Mouse (Mus musculus) bone marrow, adult 2 months (tissue): ENCODE measurements around the gene Dmtf1. TPM values are rescaled to one million over a fixed set of nuclear protein-coding genes. Genes with fewer than 3 reads are reported as not detected.

Experiments used
- H3K27ac ChIP-seq: fragments of 200-500 bp; 2 replicates; pipeline ENCODE4 v1.5.1; 2012; ENCODE audit warnings: low read depth, mild to moderate bottlenecking, control low read depth, inconsistent platforms, low read length; ENCODE audit not compliant: control insufficient read depth, poor library complexity, insufficient read depth
- H3K4me1 ChIP-seq: fragments of 200-500 bp; 2 replicates; pipeline ENCODE4 v1.6.1; 2011; ENCODE audit warnings: low read length; ENCODE audit not compliant: control insufficient read depth, insufficient read depth
- H3K4me3 ChIP-seq: fragments of 200-500 bp; replicated peaks from 2 replicates; pipeline ENCODE3; 2011; ENCODE audit warnings: mild to moderate bottlenecking, low read depth, low read length, control low read depth; ENCODE audit not compliant: control insufficient read depth
- CTCF ChIP-seq: fragments of 200-500 bp; IDR thresholded peaks from 2 replicates; pipeline ENCODE4 v1.5.1; 2011; ENCODE audit warnings: low read length, control low read depth; ENCODE audit not compliant: control insufficient read depth, insufficient read depth
- POLR2A ChIP-seq: fragments of 200-500 bp; IDR thresholded peaks from 2 replicates; pipeline ENCODE4 v1.6.1; 2011; ENCODE audit warnings: low read depth, mild to moderate bottlenecking, control low read depth, low read length, borderline replicate concordance; ENCODE audit not compliant: control insufficient read depth
- WGBS: fragments of 180-500 bp; shearing (Covaris S2); methylation state at CpG from one replicate; pipeline ENCODE4 v1.1.7; 2018; 5-methylcytosine and 5-hydroxymethylcytosine counted together
- polyA plus RNA-seq: library from polyadenylated mRNA; stranded (reverse); fragments of >200 nt; gene quantifications from 2 replicates; pipeline ENCODE4 v1.2.4, GENCODE M21; 2011; ENCODE audit warnings: low replicate concordance; ENCODE audit not compliant: missing spikeins, insufficient read depth, insufficient read length

Gene Dmtf1
- polyA plus RNA-seq, 1 experiment: 11.9 TPM

- H3K27ac ChIP-seq: no peak overlapping the region
- TF ChIP-seq POLR2A (no peak), CTCF (no peak)
- no peaks in the 10 kb centered on the region for H3K4me1 ChIP-seq
- H3K4me3 ChIP-seq: no peak overlapping the region
These were observed 81.6 kb downstream of the Dmtf1 start for GRCm38 (mm10) chr5:9079773-9080501.

DNA sequence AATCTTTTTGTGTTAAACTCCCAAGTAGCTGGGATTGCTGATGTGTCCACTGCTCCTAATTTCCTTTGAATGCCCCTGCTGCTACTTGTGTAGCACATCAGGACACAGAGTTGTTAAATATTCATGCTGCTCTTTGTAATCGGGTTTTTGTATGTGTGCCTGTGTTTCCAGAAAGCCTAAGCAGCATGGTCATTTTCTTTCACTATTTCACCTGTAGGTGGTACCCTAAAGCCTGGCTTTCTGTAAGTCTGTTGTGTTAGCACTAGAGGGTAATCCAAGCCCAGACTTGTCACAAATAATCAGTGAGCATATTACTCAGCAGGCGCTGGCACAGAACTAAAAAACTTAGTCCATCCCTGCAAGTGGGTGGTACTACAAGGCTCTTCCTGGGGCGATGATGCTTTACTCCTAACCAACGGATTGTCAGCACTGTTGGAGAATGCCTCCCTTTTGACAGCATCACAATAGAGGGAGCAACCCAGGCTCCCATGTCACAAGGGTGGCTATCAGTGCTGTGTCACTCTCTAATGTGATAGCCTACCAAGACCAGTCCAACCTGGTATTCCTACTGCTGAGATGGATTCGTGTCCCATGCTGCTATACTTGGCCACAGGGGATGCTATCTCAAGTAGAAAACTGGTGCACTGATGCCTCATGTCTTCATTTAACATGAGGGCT, 88.3 kb downstream of the Dmtf1 start:
- Histone ChIP-seq H3K4me1 (no peaks in the 10 kb centered on the region; the same call in 1 of the 2 replicates), H3K27ac (no peak overlapping the region), H3K4me3 (no peak overlapping the region)
- TF ChIP-seq CTCF (no peak), POLR2A (no peak)
- WGBS: 55% methylated on average over 5 of the region's 5 CpGs

DNA sequence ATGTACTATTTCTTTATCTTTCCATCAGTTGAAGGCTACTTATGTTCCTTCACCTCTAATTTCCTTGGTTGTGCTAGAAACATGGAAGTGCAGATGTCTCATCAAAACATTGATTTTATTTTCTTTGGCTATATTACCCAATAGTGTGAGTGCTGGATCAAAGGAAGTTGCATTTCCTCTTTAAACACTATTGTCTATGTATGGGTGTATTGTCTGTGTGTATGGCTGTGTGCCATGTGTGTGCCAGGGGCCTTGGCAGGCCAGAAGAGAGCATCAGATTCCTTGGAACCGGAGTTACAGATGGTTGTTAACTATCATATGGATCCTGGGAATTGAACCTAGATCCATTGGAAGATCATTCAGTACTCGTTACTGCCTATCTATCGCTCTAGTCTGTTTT, 90.2 kb downstream of the Dmtf1 start:
- Histone ChIP-seq H3K4me3 (no peak overlapping the region), H3K27ac (no peak overlapping the region), H3K4me1 (no peaks in the 10 kb centered on the region; the same call in 1 of the 2 replicates)
- WGBS: 69% methylated on average over 3 of the region's 3 CpGs
- TF ChIP-seq CTCF (no peak), POLR2A (no peak)

- no peak overlapping the region for H3K27ac ChIP-seq
- no peaks in the 10 kb centered on the region; the same call in 1 of the 2 replicates for H3K4me1 ChIP-seq
- no peak for TF ChIP-seq POLR2A
- no peak for TF ChIP-seq CTCF
- 76% methylated on average over 6 of the region's 6 CpGs for WGBS
- no peak overlapping the region for H3K4me3 ChIP-seq
These were observed 91.9 kb downstream of the Dmtf1 start for GRCm38 (mm10) chr5:9069599-9070209.

- H3K4me1 ChIP-seq: no peaks in the 10 kb centered on the region; the same call in 1 of the 2 replicates
These were observed 92.7 kb downstream of the Dmtf1 start for GRCm38 (mm10) chr5:9068886-9069285.

More at GRCm38 (mm10) chr5:9068886-9069285, 92.7 kb downstream of the Dmtf1 start:
- Histone ChIP-seq H3K4me3 (no peak overlapping the region), H3K27ac (no peak overlapping the region)
- WGBS: 6% methylated on average over 2 of the region's 2 CpGs
- TF ChIP-seq POLR2A: no peak
- TF ChIP-seq CTCF: no peak

Other genes starting within 250 kb of the Dmtf1 start
- gene Crot, start 164.5 kb downstream of the Dmtf1 start, polyA plus RNA-seq: 7.2 and 10.7 TPM in 2 replicates
- gene Tmem243, start 61.1 kb downstream of the Dmtf1 start, polyA plus RNA-seq: 11.3 and 12.9 TPM in 2 replicates
- gene 9330182L06Rik, start 104.3 kb upstream of the Dmtf1 start, polyA plus RNA-seq: 0.29 TPM in 1 of 2 replicates, not detected in the other